17 mouse cellular contexts compared by ENCODE assay signal in the genomic region with DNA sequence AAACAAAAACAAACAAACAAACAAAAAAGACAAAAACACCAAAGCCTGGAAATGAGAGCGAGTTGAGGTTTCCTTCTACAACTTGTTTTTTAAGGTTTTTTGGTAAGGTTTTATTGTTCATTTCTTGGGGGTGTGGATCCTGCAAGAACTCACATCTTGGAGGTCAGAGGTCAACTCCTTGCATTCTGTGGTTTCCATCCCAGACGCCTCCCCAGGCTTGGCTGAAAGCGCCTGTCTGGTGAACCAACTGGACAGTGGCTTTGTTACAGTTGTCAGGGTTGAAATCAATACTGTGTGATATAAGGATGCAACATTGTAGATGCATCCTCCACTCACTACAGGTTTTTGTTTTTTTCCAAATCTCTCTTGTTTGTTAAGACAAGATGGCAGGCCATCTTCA.
"Had no signal": no experiment of that assay in that cellular context is flagged by ENCODE, and none has a peak within 500 bp of the region (broad histone marks: within the 10 kb centered on the region; RNA-seq: fewer than 3 reads in every experiment).

No protein-coding gene starts in this region.

- H3K4me2 ChIP-seq: limb, embryonic 12.5 days; limb, embryonic 15.5 days; liver, embryonic 11.5 days; lung, embryonic 15.5 days; neural tube, embryonic 12.5 days; neural tube, embryonic 15.5 days had no signal

- DNase-seq: kidney, adult 2 months; liver, postnatal 0 days; lung, postnatal 10 days; lung, postnatal 36 days; midbrain, embryonic 14.5 days; thymus, adult 18-20 months; thymus, postnatal 36 days had no signal

- H3K27me3 ChIP-seq: limb, embryonic 12.5 days; limb, embryonic 15.5 days; lung, embryonic 15.5 days; neural tube, embryonic 12.5 days; neural tube, embryonic 15.5 days had no signal

- H3K27ac ChIP-seq: kidney, postnatal 0 days; limb, embryonic 12.5 days; limb, embryonic 15.5 days; liver, embryonic 14.5 days; lung, embryonic 15.5 days; midbrain, embryonic 10.5 days; neural tube, embryonic 12.5 days; neural tube, embryonic 15.5 days had no signal

- H3K4me3 ChIP-seq: limb, embryonic 12.5 days; limb, embryonic 15.5 days; lung, embryonic 15.5 days; megakaryocyte, embryonic 14.5 days; midbrain, embryonic 10.5 days; neural tube, embryonic 12.5 days; neural tube, embryonic 15.5 days had no signal

- H3K4me1 ChIP-seq: limb, embryonic 15.5 days; lung, embryonic 15.5 days had no signal

- H3K36me3 ChIP-seq: limb, embryonic 12.5 days; limb, embryonic 15.5 days; lung, embryonic 15.5 days; midbrain, embryonic 10.5 days; neural tube, embryonic 12.5 days; neural tube, embryonic 15.5 days had no signal

- ATAC-seq: liver, postnatal 0 days had no signal

- H3K9ac ChIP-seq: limb, embryonic 12.5 days; limb, embryonic 15.5 days; liver, embryonic 14.5 days; liver, postnatal 0 days; lung, embryonic 15.5 days; neural tube, embryonic 12.5 days; neural tube, embryonic 15.5 days had no signal

- H3K9me3 ChIP-seq: limb, embryonic 12.5 days; limb, embryonic 15.5 days; lung, embryonic 15.5 days; megakaryocyte, embryonic 14.5 days; midbrain, embryonic 10.5 days; neural tube, embryonic 12.5 days; neural tube, embryonic 15.5 days had no signal
